Mouse (Mus musculus) limb, embryonic 14.5 days (tissue): ENCODE results near the gene Elmo1. TPM values are rescaled to one million over a fixed set of nuclear protein-coding genes. Genes with fewer than 3 reads are reported as not detected.

Experiments used
- ATAC-seq: fragments of 200-750 bp; cut with Nextera tagmentation; 2 replicates; pipeline ENCODE4 v1.8.0; 2017; ENCODE audit warnings: low read depth, moderate number of reproducible peaks, moderate TSS enrichment; ENCODE audit not compliant: low FRiP score
- DNase-seq: peaks from one replicate; pipeline ENCODE4 v3.0.0-alpha.2; 2015; ENCODE audit warnings: low spot score
- H3K27ac ChIP-seq: fragments of 300-500 bp; sonication (generic); replicated peaks from 2 replicates; pipeline ENCODE4 v1.5.1; 2014; ENCODE audit warnings: low read depth, mild to moderate bottlenecking, low read length, moderate library complexity, mixed read lengths
- H3K27me3 ChIP-seq: fragments of 300-500 bp; sonication (generic); 2 replicates; pipeline ENCODE4 v1.6.1; 2014; ENCODE audit warnings: low read length, mixed read lengths; ENCODE audit not compliant: control insufficient read depth, insufficient read depth
- H3K36me3 ChIP-seq: fragments of 300-500 bp; sonication (generic); 2 replicates; pipeline ENCODE4 v1.6.1; 2014; ENCODE audit warnings: mild to moderate bottlenecking, low read length, moderate library complexity, mixed read lengths; ENCODE audit not compliant: control insufficient read depth, insufficient read depth
- H3K4me1 ChIP-seq: fragments of 300-500 bp; sonication (generic); 2 replicates; pipeline ENCODE4 v1.6.1; 2014; ENCODE audit warnings: antibody characterized with exemption, low read length, mixed read lengths; ENCODE audit not compliant: control insufficient read depth, insufficient read depth
- H3K4me2 ChIP-seq: fragments of 300-500 bp; sonication (generic); replicated peaks from 2 replicates; pipeline ENCODE4 v1.6.1; 2014; ENCODE audit warnings: low read depth, mild to moderate bottlenecking, low read length, moderate library complexity; ENCODE audit not compliant: severe bottlenecking
- H3K4me3 ChIP-seq: fragments of 300-500 bp; sonication (generic); replicated peaks from 2 replicates; pipeline ENCODE4 v1.5.1; 2014; ENCODE audit warnings: low read length
- H3K9ac ChIP-seq: fragments of 300-500 bp; sonication (generic); 2 replicates; pipeline ENCODE4 v1.6.1; 2014; ENCODE audit warnings: mild to moderate bottlenecking, low read depth, low read length, moderate library complexity; ENCODE audit not compliant: severe bottlenecking
- H3K9me3 ChIP-seq: fragments of 300-500 bp; sonication (generic); 2 replicates; pipeline ENCODE4 v1.6.1; 2016; ENCODE audit warnings: low read length; ENCODE audit not compliant: control insufficient read depth
- POLR2A ChIP-seq: fragments of 200-500 bp; IDR thresholded peaks from 2 replicates; pipeline ENCODE4 v1.8.0; 2012; ENCODE audit warnings: inconsistent platforms, mild to moderate bottlenecking, moderate library complexity, borderline replicate concordance; ENCODE audit not compliant: insufficient read depth, insufficient read length; ENCODE audit errors: extremely low read depth
- WGBS: fragments of 180-500 bp; shearing (Covaris S2); extraction: QIAGEN DNeasy Blood & Tissue Kit; methylation state at CpG from one replicate; pipeline ENCODE4 v1.1.7; 2014; 5-methylcytosine and 5-hydroxymethylcytosine counted together
- polyA plus RNA-seq, 2 experiments: library from polyadenylated mRNA; depleted of rRNA in 1 of 2; stranded (reverse) in 1 of 2; unstranded in 1 of 2; fragments of >200 nt; fragmentation: Nextera tagmentation in 1 of 2; extraction: Ambion mirVana in 1 of 2; gene quantifications; 2 replicates each; pipeline versions ENCODE4 v1.2.1 to v1.2.3; 2012 to 2014

Gene Elmo1
- polyA plus RNA-seq, 2 experiments = 12.8 TPM

DNA sequence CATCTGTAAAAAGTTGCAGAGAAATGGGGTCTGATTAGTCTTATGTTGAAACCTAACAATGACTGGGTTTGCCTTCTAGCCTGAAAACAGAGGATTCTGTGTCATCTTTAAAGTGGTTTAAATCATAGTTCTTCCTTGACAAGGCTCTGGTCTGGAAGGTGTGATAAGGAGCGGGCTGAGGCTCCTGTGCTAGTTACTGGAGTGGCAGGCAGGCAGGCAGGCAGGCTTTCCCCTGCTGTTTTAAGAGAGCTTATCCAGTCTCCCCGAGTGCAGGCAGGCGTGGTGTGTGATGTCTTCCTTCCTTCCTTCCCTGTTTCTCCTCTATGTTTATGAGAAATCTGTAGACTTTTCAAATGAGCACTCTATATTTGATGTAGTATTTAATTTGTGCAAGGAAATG is 48.1 kb downstream of the Elmo1 start:
- ATAC-seq (0 out of 2 replicates have a peak, but pooled peaks have one; percentile 48), DNase-seq (no peak)
- Histone ChIP-seq H3K27me3 (no peaks in the 10 kb centered on the region), H3K4me1 (peaks cover 42% of the 10 kb centered on the region), H3K9me3 (no peaks in the 10 kb centered on the region), H3K4me2 (no peak overlapping the region), H3K36me3 (no peaks in the 10 kb centered on the region), H3K4me3 (no peak overlapping the region), H3K9ac (no peak overlapping the region), H3K27ac (no peak overlapping the region)
- WGBS = 9% methylated on average over 3 of the region's 3 CpGs
- no peak for TF ChIP-seq POLR2A

DNA sequence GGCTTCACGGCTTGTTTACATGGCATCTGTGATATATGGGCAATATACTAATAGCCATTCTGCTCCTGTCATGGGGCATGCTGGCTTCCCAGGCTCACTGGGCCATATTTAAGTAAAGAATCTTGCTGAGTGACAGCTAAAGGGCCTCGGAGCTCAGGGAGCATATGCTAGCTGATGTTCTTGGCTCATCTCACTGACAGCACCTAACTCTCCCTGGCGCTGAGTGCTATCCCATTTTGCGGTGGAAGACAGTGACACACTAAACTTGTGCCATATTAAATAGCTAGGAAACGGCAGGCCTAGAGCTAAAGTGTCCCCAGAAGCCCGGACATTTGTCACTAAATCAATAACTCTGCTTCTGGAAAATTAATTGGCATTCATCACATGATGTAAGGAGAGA is 48.7 kb downstream of the Elmo1 start:
- DNase-seq (no peak), ATAC-seq (no peak)
- no peak overlapping the region for H3K27ac ChIP-seq
- no peak overlapping the region for H3K4me3 ChIP-seq
- peaks cover 36% of the 10 kb centered on the region for H3K4me1 ChIP-seq
- no peaks in the 10 kb centered on the region for H3K27me3 ChIP-seq
- WGBS = 39% methylated on average over 6 of the region's 6 CpGs
- no peaks in the 10 kb centered on the region for H3K9me3 ChIP-seq
- no peak overlapping the region for H3K9ac ChIP-seq
- no peaks in the 10 kb centered on the region for H3K36me3 ChIP-seq
- no peak for TF ChIP-seq POLR2A
- H3K4me2 ChIP-seq = no peak overlapping the region

DNA sequence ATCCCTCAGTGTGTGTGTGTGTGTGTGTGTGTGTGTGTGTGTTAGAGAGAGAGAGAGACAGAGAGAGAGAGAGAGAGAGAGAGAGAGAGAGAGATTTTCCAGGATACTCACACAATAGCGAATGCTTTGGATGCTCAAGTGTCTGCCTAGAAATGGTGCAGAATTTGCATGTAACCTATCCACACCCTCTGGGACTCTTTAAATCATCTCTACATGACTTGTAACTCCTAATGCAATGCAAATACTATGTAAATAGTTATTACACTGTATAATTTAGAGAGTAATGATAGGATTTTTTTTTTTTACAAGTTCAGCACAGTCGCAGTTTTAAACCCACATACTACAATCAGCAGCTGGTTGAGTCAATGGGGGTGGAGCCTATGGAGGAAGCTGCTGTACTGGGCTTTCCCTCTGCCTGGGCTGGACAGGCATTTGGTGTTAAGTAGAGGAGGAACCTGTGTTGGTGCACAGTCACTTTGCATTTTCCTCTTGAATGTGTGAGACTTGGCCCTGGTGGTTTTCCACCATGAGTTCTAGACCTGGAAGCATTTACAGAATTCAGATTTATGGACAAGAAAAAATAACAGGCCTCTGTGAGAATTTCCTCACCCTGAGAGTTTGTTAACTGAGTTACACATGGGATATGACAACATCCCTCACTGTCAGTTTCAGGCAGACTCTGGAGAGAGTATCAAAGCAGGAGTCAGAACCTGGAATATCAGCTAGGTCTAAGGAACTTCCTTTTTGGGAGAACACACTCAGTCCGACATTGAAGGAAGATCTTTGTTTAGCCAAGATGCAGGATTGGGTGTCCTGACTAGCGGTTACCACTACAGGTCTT is 49.6 kb downstream of the Elmo1 start:
- no peaks in the 10 kb centered on the region for H3K36me3 ChIP-seq
- no peaks in the 10 kb centered on the region for H3K27me3 ChIP-seq
- peaks cover 29% of the 10 kb centered on the region for H3K4me1 ChIP-seq
- H3K4me3 ChIP-seq = no peak overlapping the region
- TF ChIP-seq POLR2A = no peak
- DNase-seq (no peak), ATAC-seq (no peak)
- H3K9me3 ChIP-seq = no peaks in the 10 kb centered on the region
- WGBS = 67% methylated on average over 4 of the region's 4 CpGs
- H3K9ac ChIP-seq = no peak overlapping the region
- no peak overlapping the region for H3K27ac ChIP-seq
- no peak overlapping the region for H3K4me2 ChIP-seq

DNA sequence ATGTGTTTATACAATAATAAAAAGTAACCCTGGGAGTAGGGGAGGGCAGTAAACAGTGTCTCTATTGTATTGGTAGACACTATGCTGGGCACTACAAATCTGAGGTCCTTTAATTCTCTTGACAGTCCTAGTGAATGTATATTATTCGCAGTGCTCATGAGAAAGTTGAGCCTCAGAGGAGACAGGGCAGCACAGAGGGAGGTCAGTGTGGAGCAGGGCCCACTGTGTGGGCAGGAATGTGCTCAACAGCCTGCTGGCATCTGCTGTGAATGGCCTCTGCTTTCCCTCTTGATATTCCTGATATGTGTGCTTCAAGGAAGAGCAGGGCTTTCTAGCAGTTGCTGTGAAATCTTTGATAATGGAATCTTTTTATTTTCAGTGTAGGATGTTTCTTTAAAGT is 52.2 kb downstream of the Elmo1 start:
- no peak for TF ChIP-seq POLR2A
- 32% methylated on average over 1 of the region's 1 CpGs for WGBS
- ATAC-seq = no peak
- H3K36me3 ChIP-seq = no peaks in the 10 kb centered on the region
- H3K9ac ChIP-seq = no peak overlapping the region
- H3K4me2 ChIP-seq = no peak overlapping the region
- no peak overlapping the region for H3K4me3 ChIP-seq
- H3K27ac ChIP-seq = no peak overlapping the region
- peaks cover 22% of the 10 kb centered on the region for H3K4me1 ChIP-seq
- no peaks in the 10 kb centered on the region for H3K27me3 ChIP-seq
- H3K9me3 ChIP-seq = no peaks in the 10 kb centered on the region
- no peak for DNase-seq

DNA sequence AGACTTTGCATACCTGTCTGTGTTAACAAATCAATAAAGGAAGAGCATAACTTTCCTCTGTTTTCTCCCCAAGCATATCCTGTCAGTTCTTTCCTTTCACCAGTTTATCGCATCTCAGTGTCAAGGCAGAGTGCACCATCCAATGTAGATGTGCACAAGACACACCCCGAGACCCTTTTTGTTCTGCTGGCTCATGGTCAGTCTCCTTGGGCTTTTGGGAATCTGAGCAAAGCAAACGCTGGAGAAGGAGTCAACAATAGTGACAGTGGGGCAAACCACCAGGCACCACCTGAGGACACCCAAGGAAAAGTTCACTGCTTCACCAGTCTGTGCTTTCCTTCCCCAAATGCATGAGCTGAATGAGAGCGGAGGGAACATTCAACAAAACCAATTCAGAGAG is 56.5 kb downstream of the Elmo1 start:
- ATAC-seq (no peak), DNase-seq (no peak)
- Histone ChIP-seq H3K9ac (no peak overlapping the region), H3K4me3 (no peak overlapping the region), H3K4me1 (peaks cover 5% of the 10 kb centered on the region; the same call in 1 of the 2 replicates), H3K27ac (no peak overlapping the region), H3K36me3 (no peaks in the 10 kb centered on the region), H3K27me3 (no peaks in the 10 kb centered on the region), H3K4me2 (no peak overlapping the region), H3K9me3 (no peaks in the 10 kb centered on the region)
- TF ChIP-seq POLR2A = no peak
- WGBS = 93% methylated on average over 4 of the region's 4 CpGs
